Mouse (Mus musculus) heart, embryonic 10.5 days (tissue): ENCODE data around the gene Inpp4a. TPM values are rescaled to one million over a fixed set of nuclear protein-coding genes. Genes with fewer than 3 reads are reported as not detected.

Experiments
- DNase-seq: peaks from one replicate; pipeline ENCODE4 v3.0.0-alpha.2; 2017; ENCODE audit warnings: low spot score
- H3K27ac ChIP-seq: fragments of 300-500 bp; sonication (generic); 2 replicates; pipeline ENCODE4 v1.5.1; 2016; ENCODE audit warnings: mild to moderate bottlenecking
- H3K27me3 ChIP-seq: fragments of 300-500 bp; sonication (generic); 2 replicates; pipeline ENCODE4 v1.6.1; 2016; ENCODE audit warnings: mild to moderate bottlenecking; ENCODE audit not compliant: poor library complexity, insufficient read depth, severe bottlenecking
- H3K36me3 ChIP-seq: fragments of 300-500 bp; sonication (generic); 2 replicates; pipeline ENCODE4 v1.6.1; 2016; ENCODE audit warnings: mild to moderate bottlenecking, moderate library complexity
- H3K4me1 ChIP-seq: fragments of 300-500 bp; sonication (generic); 2 replicates; pipeline ENCODE4 v1.6.1; 2016; ENCODE audit warnings: mild to moderate bottlenecking
- H3K4me3 ChIP-seq: fragments of 300-500 bp; sonication (generic); 2 replicates; pipeline ENCODE4 v1.5.1; 2016; ENCODE audit warnings: mild to moderate bottlenecking, moderate library complexity
- H3K9me3 ChIP-seq: fragments of 300-500 bp; sonication (generic); 2 replicates; pipeline ENCODE4 v1.6.1; 2016; ENCODE audit warnings: mild to moderate bottlenecking, moderate library complexity
- WGBS: fragments of 180-500 bp; shearing (Covaris S2); methylation state at CpG from one replicate; pipeline ENCODE4 v1.1.7; 2016; 5-methylcytosine and 5-hydroxymethylcytosine counted together
- polyA plus RNA-seq: library from polyadenylated mRNA; unstranded; fragments of >200 nt; fragmentation: Nextera tagmentation; extraction: Ambion mirVana; gene quantifications from 2 replicates; pipeline ENCODE4 v1.2.1, GENCODE M21; 2016

The Inpp4a gene
- polyA plus RNA-seq, 1 experiment from 2014 or later: 10.5 TPM

GRCm38 (mm10) chr1:37329132-37329531 lies 29.5 kb downstream of the Inpp4a start:
- no peak overlapping the region for H3K27ac ChIP-seq

GRCm38 (mm10) chr1:37329831-37330230 lies 30.2 kb downstream of the Inpp4a start:
- Histone ChIP-seq H3K9me3 (peaks cover 4% of the 10 kb centered on the region; the same call in 1 of the 2 replicates), H3K36me3 (peaks cover 6% of the 10 kb centered on the region; the same call in 1 of the 2 replicates), H3K4me1 (peaks cover 14% of the 10 kb centered on the region; the same call in 1 of the 2 replicates), H3K27ac (no peak overlapping the region), H3K27me3 (no peaks in the 10 kb centered on the region), H3K4me3 (no peak overlapping the region)
- DNase-seq: no peak
- 88% methylated on average over 4 of the region's 4 CpGs for whole genome bisulfite sequencing

More at GRCm38 (mm10) chr1:37329132-37329531, 29.5 kb downstream of the Inpp4a start:
- Histone ChIP-seq H3K4me3 (no peak overlapping the region), H3K4me1 (peaks cover 14% of the 10 kb centered on the region; the same call in 1 of the 2 replicates), H3K27me3 (no peaks in the 10 kb centered on the region), H3K36me3 (peaks cover 6% of the 10 kb centered on the region; the same call in 1 of the 2 replicates), H3K9me3 (peaks cover 4% of the 10 kb centered on the region; the same call in 1 of the 2 replicates)
- no peak for DNase-seq
- WGBS: 80% methylated on average over 3 of the region's 3 CpGs

- 82% methylated on average over 3 of the region's 3 CpGs for WGBS
- Histone ChIP-seq H3K4me3 (no peak overlapping the region), H3K27ac (no peak overlapping the region), H3K36me3 (peaks cover 6% of the 10 kb centered on the region; the same call in 1 of the 2 replicates), H3K27me3 (no peaks in the 10 kb centered on the region), H3K4me1 (peaks cover 27% of the 10 kb centered on the region), H3K9me3 (peaks cover 4% of the 10 kb centered on the region; the same call in 1 of the 2 replicates)
- no peak for DNase-seq
These were observed 33.1 kb downstream of the Inpp4a start for GRCm38 (mm10) chr1:37332756-37333155.

- WGBS: 74% methylated on average over 4 of the region's 4 CpGs
- Histone ChIP-seq H3K27me3 (no peaks in the 10 kb centered on the region), H3K36me3 (peaks cover 4% of the 10 kb centered on the region; the same call in 1 of the 2 replicates), H3K4me1 (peaks cover 29% of the 10 kb centered on the region), H3K4me3 (no peak overlapping the region), H3K9me3 (peaks cover 4% of the 10 kb centered on the region; the same call in 1 of the 2 replicates), H3K27ac (no peak overlapping the region)
- no peak for DNase-seq
These were observed 34.2 kb downstream of the Inpp4a start for GRCm38 (mm10) chr1:37333741-37334440.

GRCm38 (mm10) chr1:37336022-37336421 lies 36.4 kb downstream of the Inpp4a start:
- H3K9me3 ChIP-seq: no peaks in the 10 kb centered on the region
- DNase-seq: no peak
- no peaks in the 10 kb centered on the region for H3K36me3 ChIP-seq
- peaks cover 25% of the 10 kb centered on the region for H3K4me1 ChIP-seq
- 85% methylated on average over 2 of the region's 2 CpGs for WGBS
- H3K4me3 ChIP-seq: no peak overlapping the region
- no peak overlapping the region for H3K27ac ChIP-seq
- no peaks in the 10 kb centered on the region for H3K27me3 ChIP-seq

- no peaks in the 10 kb centered on the region for H3K36me3 ChIP-seq
- no peaks in the 10 kb centered on the region for H3K9me3 ChIP-seq
- WGBS: 40% methylated on average over 2 of the region's 2 CpGs
- no peaks in the 10 kb centered on the region for H3K27me3 ChIP-seq
- H3K4me1 ChIP-seq: peaks cover 28% of the 10 kb centered on the region
- no peak overlapping the region for H3K27ac ChIP-seq
- no peak for DNase-seq
- H3K4me3 ChIP-seq: no peak overlapping the region
These were observed 37.1 kb downstream of the Inpp4a start for GRCm38 (mm10) chr1:37336794-37337193.

DNA sequence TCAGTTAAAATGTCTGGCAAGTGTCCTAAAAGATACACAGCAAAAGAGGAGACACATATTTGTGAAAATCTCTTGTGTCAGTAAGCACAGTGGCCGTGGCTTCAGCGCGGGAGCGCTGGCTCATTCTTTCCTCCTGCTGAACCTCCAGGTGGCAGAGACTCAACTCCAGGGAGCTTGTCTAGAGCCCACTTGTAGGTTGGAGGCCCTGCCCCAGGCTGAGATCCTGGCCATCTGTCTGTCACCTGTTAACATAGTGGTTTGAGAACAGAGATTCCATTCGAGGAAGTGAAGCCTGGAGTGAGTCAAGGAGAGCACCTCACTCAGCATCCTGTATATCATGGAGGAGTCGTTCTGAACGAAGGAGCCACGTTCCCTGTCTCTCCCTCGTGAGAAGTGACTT lies 37.6 kb downstream of the Inpp4a start:
- H3K9me3 ChIP-seq: no peaks in the 10 kb centered on the region
- H3K27ac ChIP-seq: no peak overlapping the region
- 56% methylated on average over 9 of the region's 9 CpGs for WGBS
- no peak for DNase-seq
- H3K4me3 ChIP-seq: no peak overlapping the region
- H3K4me1 ChIP-seq: peaks cover 28% of the 10 kb centered on the region
- no peaks in the 10 kb centered on the region for H3K27me3 ChIP-seq
- no peaks in the 10 kb centered on the region for H3K36me3 ChIP-seq

DNA sequence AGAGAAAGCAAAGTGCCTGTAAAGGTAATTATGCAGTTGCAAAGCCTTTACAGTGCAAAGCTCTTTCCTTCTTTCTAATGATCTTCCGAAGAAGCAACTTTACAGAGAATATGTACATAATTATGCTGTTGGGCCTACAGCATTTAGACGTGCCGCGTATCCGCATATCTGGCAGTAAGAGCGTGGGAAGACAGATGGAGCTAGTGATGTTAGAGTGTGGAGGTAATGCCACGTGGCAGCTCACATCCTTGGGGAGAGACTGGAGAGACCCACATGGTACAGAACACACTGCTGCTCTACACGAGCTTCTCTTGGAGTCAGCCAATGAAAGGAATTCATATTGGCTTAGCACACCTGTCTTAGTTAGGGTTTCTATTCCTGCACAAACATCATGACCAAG lies 39.5 kb downstream of the Inpp4a start:
- WGBS: 89% methylated on average over 8 of the region's 8 CpGs
- H3K4me3 ChIP-seq: no peak overlapping the region
- no peak overlapping the region for H3K27ac ChIP-seq
- no peaks in the 10 kb centered on the region for H3K9me3 ChIP-seq
- H3K27me3 ChIP-seq: no peaks in the 10 kb centered on the region
- H3K36me3 ChIP-seq: no peaks in the 10 kb centered on the region
- no peak for DNase-seq
- H3K4me1 ChIP-seq: peaks cover 34% of the 10 kb centered on the region

DNA sequence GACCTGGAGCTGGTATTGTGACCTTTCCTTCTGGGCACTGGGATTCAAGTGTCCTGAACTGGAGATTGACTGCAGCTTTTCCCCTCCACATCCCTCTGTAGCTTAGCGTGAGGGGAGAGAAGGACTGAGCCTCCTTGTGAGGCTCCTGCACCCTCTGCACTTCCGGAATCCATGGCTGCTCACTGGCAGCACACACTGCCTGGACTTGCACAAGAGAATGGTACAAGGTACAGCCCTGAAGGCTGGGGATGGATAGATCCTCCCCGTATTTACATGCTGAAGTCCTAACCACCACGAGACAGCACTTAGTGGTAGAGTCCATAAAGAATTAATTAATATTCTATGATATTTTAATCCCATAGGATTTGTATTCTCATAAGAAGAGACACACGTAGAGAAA lies 41.7 kb downstream of the Inpp4a start:
- 77% methylated on average over 5 of the region's 5 CpGs for WGBS
- Histone ChIP-seq H3K36me3 (no peaks in the 10 kb centered on the region), H3K27me3 (no peaks in the 10 kb centered on the region), H3K9me3 (no peaks in the 10 kb centered on the region), H3K4me3 (no peak overlapping the region), H3K4me1 (peaks cover 36% of the 10 kb centered on the region), H3K27ac (peak overlapping the region; percentile 31; the same call in 1 of the 2 replicates)
- no peak for DNase-seq

DNA sequence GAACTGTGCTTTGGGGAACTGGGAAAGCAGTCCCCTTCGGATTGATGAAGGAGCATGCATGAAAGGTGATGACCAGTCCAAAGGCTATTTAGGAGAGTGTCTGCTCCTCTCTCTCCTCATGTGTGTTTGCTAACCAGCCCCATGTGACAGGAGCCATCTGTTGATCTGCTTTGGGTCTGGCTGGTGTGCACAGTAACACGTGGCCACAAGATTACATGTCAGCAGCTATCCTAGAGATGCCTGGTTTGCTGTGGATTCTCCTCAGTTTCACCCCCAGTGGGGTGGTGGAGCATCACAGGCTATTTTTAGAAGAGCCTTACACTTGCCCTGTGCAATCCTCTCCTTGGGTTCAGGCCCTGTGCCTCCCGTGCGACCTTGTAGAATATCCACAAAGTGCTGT lies 42.2 kb downstream of the Inpp4a start:
- Histone ChIP-seq H3K4me1 (peaks cover 33% of the 10 kb centered on the region), H3K4me3 (no peak overlapping the region), H3K36me3 (no peaks in the 10 kb centered on the region), H3K27me3 (no peaks in the 10 kb centered on the region), H3K9me3 (no peaks in the 10 kb centered on the region), H3K27ac (peak overlapping the region; percentile 26; the same call in 1 of the 2 replicates)
- WGBS: 54% methylated on average over 4 of the region's 4 CpGs
- no peak for DNase-seq

DNA sequence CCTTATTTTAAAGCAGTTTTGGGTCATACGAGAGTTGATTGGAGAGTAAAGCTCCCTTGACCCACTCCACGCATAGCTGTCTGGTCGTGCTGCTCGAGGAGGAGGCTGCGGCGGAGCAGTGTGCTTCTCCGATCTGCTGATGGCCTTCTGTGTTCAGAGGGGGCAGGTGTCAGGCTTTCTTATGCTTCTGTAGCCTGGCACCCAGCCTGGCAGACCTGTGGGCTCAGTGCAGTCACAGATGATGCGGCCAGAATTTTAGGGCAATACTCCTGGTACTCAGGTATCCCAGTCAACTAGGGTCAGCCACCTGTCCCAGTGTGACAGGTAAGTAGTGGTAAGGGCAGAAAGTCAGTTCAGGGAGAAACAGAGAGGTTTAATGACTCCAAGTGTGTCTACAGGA lies 42.9 kb downstream of the Inpp4a start:
- WGBS: 88% methylated on average over 8 of the region's 8 CpGs
- Histone ChIP-seq H3K4me3 (no peak overlapping the region), H3K4me1 (peaks cover 27% of the 10 kb centered on the region), H3K27ac (no peak overlapping the region), H3K36me3 (no peaks in the 10 kb centered on the region), H3K27me3 (no peaks in the 10 kb centered on the region), H3K9me3 (no peaks in the 10 kb centered on the region)
- DNase-seq: no peak

GRCm38 (mm10) chr1:37343265-37343664 lies 43.6 kb downstream of the Inpp4a start:
- H3K4me3 ChIP-seq: no peak overlapping the region
- H3K4me1 ChIP-seq: peaks cover 23% of the 10 kb centered on the region
- no peaks in the 10 kb centered on the region for H3K36me3 ChIP-seq
- no peak for DNase-seq
- no peak overlapping the region for H3K27ac ChIP-seq
- 73% methylated on average over 3 of the region's 3 CpGs for WGBS
- H3K27me3 ChIP-seq: no peaks in the 10 kb centered on the region
- H3K9me3 ChIP-seq: no peaks in the 10 kb centered on the region

- Histone ChIP-seq H3K27me3 (no peaks in the 10 kb centered on the region), H3K27ac (no peak overlapping the region), H3K36me3 (no peaks in the 10 kb centered on the region), H3K4me3 (no peak overlapping the region), H3K4me1 (peaks cover 23% of the 10 kb centered on the region), H3K9me3 (no peaks in the 10 kb centered on the region)
- no peak for DNase-seq
- 90% methylated on average over 6 of the region's 6 CpGs for WGBS
These were observed 44.7 kb downstream of the Inpp4a start for GRCm38 (mm10) chr1:37344223-37344916.
